Mouse (Mus musculus) forebrain, embryonic 15.5 days (tissue): ENCODE results near the gene Fgfbp3. TPM values are rescaled to one million over a fixed set of nuclear protein-coding genes. Genes with fewer than 3 reads are reported as not detected.
"Not testable (repeated sequence)": the region's sequence is repeated elsewhere in the genome, so short reads cannot be mapped to it uniquely, and the experiment has no call there.

ENCODE experiments used
- ATAC-seq: fragments of 200-750 bp; cut with Nextera tagmentation; replicated peaks from 2 replicates; pipeline ENCODE4 v1.8.0; 2017; ENCODE audit warnings: mild to moderate bottlenecking, moderate TSS enrichment, moderate library complexity
- H3K27ac ChIP-seq: fragments of 300-500 bp; sonication (generic); replicated peaks from 2 replicates; pipeline ENCODE4 v1.5.1; 2015; ENCODE audit warnings: mild to moderate bottlenecking, inconsistent platforms
- H3K27me3 ChIP-seq: fragments of 300-500 bp; sonication (generic); 2 replicates; pipeline ENCODE4 v1.6.1; 2015; ENCODE audit warnings: inconsistent platforms
- H3K36me3 ChIP-seq: fragments of 300-500 bp; sonication (generic); 2 replicates; pipeline ENCODE4 v1.6.1; 2015; ENCODE audit warnings: mild to moderate bottlenecking, inconsistent platforms
- H3K4me1 ChIP-seq: fragments of 300-500 bp; sonication (generic); 2 replicates; pipeline ENCODE4 v1.6.1; 2015; ENCODE audit warnings: inconsistent platforms
- H3K4me2 ChIP-seq: fragments of 300-500 bp; sonication (generic); replicated peaks from 2 replicates; pipeline ENCODE4 v1.6.1; 2015; ENCODE audit warnings: mild to moderate bottlenecking, inconsistent platforms
- H3K4me3 ChIP-seq: fragments of 300-500 bp; sonication (generic); 2 replicates; pipeline ENCODE4 v1.5.1; 2015; ENCODE audit warnings: mild to moderate bottlenecking, inconsistent platforms
- H3K9ac ChIP-seq: fragments of 300-500 bp; sonication (generic); replicated peaks from 2 replicates; pipeline ENCODE4 v1.6.1; 2015; ENCODE audit warnings: mild to moderate bottlenecking, inconsistent platforms
- H3K9me3 ChIP-seq: fragments of 300-500 bp; sonication (generic); 2 replicates; pipeline ENCODE4 v1.6.1; 2016; ENCODE audit warnings: inconsistent platforms
- WGBS: fragments of 180-500 bp; shearing (Covaris S2); methylation state at CpG from one replicate; pipeline ENCODE4 v1.1.7; 2015; ENCODE audit warnings: mixed read lengths; 5-methylcytosine and 5-hydroxymethylcytosine counted together
- polyA plus RNA-seq: library from polyadenylated mRNA; unstranded; fragments of >200 nt; fragmentation: Nextera tagmentation; extraction: Ambion mirVana; gene quantifications from 2 replicates; pipeline ENCODE4 v1.2.1, GENCODE M21; 2015

Fgfbp3 gene
- polyA plus RNA-seq, 1 experiment from 2014 or later, result 33.4 TPM

DNA sequence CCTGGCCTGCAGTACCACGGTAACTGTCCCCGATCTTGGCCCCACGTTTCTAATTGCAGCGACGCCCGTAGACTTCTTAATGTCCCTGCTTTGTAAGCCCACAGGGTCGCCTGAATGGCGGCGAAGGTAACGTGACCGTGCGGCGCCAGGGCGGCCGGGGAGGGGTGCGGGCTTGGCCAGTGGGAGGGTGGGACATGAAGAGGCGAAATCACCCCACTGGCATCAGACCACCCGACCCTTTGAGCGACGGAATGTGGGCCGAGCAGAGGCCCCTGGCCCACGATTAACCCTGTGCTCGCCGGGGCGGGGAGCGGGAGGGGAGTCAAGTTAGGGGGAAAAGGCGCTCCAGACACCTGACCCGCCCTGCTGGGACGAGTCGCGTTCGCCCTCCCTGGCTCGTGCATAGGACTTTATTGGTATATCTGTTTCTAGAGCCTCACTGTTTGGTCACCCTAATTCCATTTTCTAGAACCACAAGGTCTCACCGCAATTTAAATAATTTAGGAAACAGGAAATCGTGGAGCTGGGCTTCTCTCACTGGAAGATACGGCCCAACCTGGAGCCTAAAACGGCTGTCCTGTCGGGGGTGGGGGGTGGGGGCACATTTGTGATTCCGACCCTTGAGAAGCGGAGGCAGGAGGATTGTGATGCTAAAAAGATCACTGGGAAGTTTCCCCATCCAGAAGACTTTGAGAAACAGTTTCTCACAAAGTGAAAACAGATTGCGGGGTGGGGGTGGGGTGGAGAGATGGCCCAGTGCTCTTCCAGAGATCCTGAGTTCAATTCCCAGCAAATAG is 15.0 kb downstream of the Fgfbp3 start:
- Histone ChIP-seq H3K4me3 (peak overlapping the region; percentile 56), H3K36me3 (no peaks in the 10 kb centered on the region), H3K4me1 (peaks cover 12% of the 10 kb centered on the region), H3K4me2 (peak overlapping the region; percentile 80), H3K27me3 (no peaks in the 10 kb centered on the region), H3K9me3 (no peaks in the 10 kb centered on the region), H3K9ac (peak overlapping the region; percentile 66), H3K27ac (peak overlapping the region; percentile 71)
- WGBS, result under 1% methylated on average over 41 of the region's 41 CpGs
- ATAC-seq, result peak; percentile 88

DNA sequence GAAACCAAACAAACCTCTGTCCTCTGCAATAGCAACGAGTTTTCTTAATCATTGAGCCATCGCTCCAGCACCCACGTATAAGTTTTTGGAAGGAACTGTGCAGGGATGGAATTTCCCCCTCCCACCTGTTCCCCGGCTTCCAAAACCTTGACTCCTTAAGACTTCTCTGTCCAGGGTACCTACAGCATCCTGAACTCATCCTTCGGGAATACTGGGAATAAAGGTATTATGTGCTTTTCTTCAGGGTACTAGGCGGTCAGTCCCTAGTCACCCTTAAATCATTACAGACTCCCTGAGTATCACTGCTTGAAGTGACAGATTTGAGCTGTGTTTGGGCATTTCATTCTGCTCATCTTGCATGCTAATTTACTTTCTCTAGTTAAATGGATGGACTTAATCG is 16.0 kb downstream of the Fgfbp3 start:
- no peaks in the 10 kb centered on the region for H3K36me3 ChIP-seq
- peak overlapping the region; percentile 71 for H3K27ac ChIP-seq
- peak overlapping the region; percentile 80 for H3K4me2 ChIP-seq
- H3K9ac ChIP-seq, result peak overlapping the region; percentile 66; the same call in 1 of the 2 replicates
- H3K4me1 ChIP-seq, result peaks cover 12% of the 10 kb centered on the region
- H3K9me3 ChIP-seq, result no peaks in the 10 kb centered on the region
- ATAC-seq, result no peak
- peak overlapping the region; percentile 56 for H3K4me3 ChIP-seq
- 19% methylated on average over 7 of the region's 7 CpGs for WGBS
- no peaks in the 10 kb centered on the region for H3K27me3 ChIP-seq

DNA sequence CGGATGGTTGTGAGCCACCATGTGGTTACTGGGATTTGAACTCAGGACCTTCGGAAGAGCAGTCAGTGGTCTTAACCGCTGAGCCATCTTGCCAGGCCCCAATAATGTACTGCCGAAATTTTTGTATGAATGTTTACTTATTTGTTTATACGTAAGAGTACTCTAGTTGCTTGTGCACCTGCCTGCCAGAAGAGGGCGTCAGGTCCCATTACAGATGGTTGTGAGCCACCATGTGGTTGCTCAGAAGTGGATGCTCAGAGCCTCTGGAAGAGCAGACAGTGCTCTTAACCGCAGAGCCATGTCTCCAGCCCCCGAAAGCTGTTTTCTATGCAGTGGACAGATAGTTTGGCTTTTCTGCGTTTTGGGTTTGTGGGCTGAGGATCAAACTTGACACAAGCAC is 21.6 kb downstream of the Fgfbp3 start:
- no peak overlapping the region for H3K9ac ChIP-seq
- H3K27ac ChIP-seq, result no peak overlapping the region
- no peak overlapping the region for H3K4me2 ChIP-seq
- H3K4me1 ChIP-seq, result peaks cover 15% of the 10 kb centered on the region
- 41% methylated on average over 9 of the region's 9 CpGs for WGBS
- no peak overlapping the region for H3K4me3 ChIP-seq
- H3K9me3 ChIP-seq, result no peaks in the 10 kb centered on the region
- peaks cover 15% of the 10 kb centered on the region for H3K36me3 ChIP-seq
- H3K27me3 ChIP-seq, result no peaks in the 10 kb centered on the region
- ATAC-seq, result no peak

DNA sequence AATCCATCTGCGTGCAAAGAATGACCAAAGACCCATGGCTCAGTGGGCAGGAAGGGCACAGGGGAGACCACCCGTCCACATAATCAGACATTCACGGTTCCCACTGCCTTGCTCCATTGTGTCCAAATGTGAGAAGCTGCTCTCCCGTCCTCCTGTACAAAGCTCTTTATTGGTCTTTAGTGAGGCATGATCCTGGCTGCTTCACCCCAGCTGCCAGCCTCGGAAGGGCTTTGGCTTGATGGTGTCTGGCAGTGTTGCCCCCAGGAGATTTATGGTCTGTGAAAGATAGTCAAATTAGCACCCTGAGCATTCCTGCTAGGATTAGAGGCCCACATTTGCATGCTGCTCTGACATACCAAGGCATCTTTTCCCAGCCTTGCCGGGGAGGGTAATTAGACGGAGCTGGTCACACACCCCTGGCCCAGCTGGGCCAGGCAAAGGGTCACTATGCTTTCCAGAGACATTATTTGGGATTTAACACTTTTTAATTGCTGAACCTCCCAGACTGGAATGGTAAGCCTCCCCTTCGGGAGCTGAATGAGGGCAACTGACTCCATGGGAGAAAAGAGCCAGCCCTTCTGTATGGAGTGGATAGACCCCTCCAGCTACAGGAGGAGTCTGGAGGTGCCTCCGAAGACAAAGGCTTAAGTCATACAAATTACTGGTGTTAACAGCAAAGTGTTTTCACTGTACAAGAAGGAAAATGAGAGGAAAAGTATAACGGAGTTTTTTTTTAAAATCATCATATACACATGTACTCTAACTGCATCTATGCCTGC is 22.4 kb downstream of the Fgfbp3 start:
- no peak overlapping the region for H3K4me2 ChIP-seq

DNA sequence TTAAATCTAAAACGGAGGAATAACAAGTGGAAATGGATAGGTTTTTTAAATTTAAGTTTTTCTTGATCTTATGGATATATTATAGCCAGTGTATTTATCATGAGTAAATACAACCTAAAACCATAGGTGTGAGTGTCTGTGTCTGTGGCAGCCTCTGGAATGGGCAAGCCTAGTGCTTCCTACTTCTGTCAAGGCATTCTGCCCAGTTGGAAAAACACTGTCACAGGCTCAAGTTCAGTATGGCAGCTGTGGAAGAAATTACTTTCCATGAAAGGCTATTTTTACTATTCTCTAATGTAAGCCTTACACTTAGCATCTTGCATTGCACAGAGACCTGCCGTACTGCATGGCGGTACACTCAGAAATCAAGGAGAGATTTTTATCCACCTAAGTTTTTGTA is 27.7 kb downstream of the Fgfbp3 start:
- H3K4me1 ChIP-seq, result peaks cover 9% of the 10 kb centered on the region
- no peak for ATAC-seq
- no peaks in the 10 kb centered on the region for H3K9me3 ChIP-seq
- H3K36me3 ChIP-seq, result peaks cover 64% of the 10 kb centered on the region
- no peaks in the 10 kb centered on the region for H3K27me3 ChIP-seq
- WGBS, result 98% methylated on average over 3 of the region's 3 CpGs
- H3K9ac ChIP-seq, result no peak overlapping the region
- no peak overlapping the region for H3K4me3 ChIP-seq
- no peak overlapping the region for H3K4me2 ChIP-seq
- H3K27ac ChIP-seq, result no peak overlapping the region

More for the DNA sequence above, 22.4 kb downstream of the Fgfbp3 start:
- Histone ChIP-seq H3K36me3 (peaks cover 21% of the 10 kb centered on the region), H3K9ac (no peak overlapping the region), H3K27me3 (no peaks in the 10 kb centered on the region), H3K9me3 (no peaks in the 10 kb centered on the region), H3K4me1 (peaks cover 15% of the 10 kb centered on the region), H3K27ac (peak overlapping the region; percentile 59), H3K4me3 (no peak overlapping the region)
- peak; percentile 81 for ATAC-seq
- WGBS, result 4% methylated on average over 10 of the region's 10 CpGs

DNA sequence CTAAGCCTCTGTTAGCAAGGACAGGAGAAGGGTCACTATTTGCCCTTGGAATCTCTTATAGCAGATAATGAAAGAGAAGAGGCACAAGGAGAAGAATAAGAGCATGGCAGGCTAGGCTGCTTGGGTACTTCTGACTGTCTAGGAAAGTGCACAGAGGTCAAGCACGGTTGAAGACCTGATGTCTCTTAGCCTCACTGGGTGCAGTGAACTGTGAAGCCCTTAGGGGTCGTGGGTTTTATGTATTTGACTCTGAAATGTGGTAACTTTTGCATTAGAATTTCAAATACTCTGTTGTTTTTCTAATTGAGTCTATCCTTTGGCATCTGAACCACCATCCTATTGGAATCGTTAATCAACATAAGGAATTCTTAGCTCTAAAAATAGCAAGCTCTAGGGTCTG is 31.7 kb downstream of the Fgfbp3 start:
- no peak overlapping the region for H3K9ac ChIP-seq
- whole genome bisulfite sequencing, result 74% methylated on average over 3 of the region's 3 CpGs
- no peak overlapping the region for H3K27ac ChIP-seq
- H3K27me3 ChIP-seq, result no peaks in the 10 kb centered on the region
- H3K4me3 ChIP-seq, result no peak overlapping the region
- H3K36me3 ChIP-seq, result peaks cover 85% of the 10 kb centered on the region
- no peak for ATAC-seq
- H3K4me2 ChIP-seq, result no peak overlapping the region
- no peaks in the 10 kb centered on the region for H3K9me3 ChIP-seq
- no peaks in the 10 kb centered on the region for H3K4me1 ChIP-seq

DNA sequence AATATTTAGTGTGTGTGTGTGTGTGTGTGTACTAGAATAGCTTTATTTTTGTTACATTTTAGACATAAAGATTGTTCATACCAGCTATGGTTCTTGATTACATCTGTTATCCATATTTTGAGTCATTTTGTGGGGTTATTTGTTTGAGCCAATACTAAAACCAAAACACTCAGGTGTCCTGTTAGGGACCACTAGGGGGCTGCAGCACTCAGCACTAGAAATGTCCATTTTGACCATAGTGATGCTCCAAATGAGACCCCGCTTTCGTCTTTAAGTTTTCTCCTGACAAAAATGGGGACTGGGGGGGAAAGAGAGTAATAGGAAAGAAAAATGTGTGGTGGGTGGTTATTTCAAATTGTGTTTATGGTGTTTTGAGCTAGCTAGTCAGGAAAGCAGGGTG is 33.1 kb downstream of the Fgfbp3 start:
- Histone ChIP-seq H3K4me3 (no peak overlapping the region), H3K36me3 (peaks cover 87% of the 10 kb centered on the region), H3K9ac (no peak overlapping the region), H3K27me3 (no peaks in the 10 kb centered on the region), H3K27ac (no peak overlapping the region), H3K9me3 (no peaks in the 10 kb centered on the region), H3K4me2 (no peak overlapping the region), H3K4me1 (no peaks in the 10 kb centered on the region)
- ATAC-seq, result no peak
- 53% methylated on average over 2 of the region's 2 CpGs for WGBS

DNA sequence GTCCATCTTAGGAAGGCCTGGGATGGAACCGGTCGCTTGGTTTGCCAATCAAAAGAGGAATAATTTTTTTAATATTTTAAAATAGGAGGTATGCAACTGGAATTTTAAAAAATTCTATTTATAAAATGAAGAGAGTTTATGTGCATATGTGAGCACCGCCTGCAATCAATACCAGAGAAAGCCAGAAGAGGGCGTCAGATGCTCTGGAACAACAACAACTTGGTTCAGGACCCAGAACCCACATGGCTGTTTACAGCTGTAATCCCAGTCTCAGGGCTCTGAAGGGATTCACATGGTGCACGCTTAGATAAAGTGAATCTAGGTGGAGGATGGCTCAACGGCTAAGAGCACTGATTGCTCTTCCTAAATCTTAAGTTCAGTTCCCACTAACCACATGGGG is 36.3 kb downstream of the Fgfbp3 start:
- Histone ChIP-seq H3K4me2 (no peak overlapping the region), H3K27me3 (no peaks in the 10 kb centered on the region), H3K9me3 (no peaks in the 10 kb centered on the region), H3K4me1 (peaks cover 3% of the 10 kb centered on the region; the same call in 1 of the 2 replicates), H3K9ac (no peak overlapping the region), H3K36me3 (peaks cover 83% of the 10 kb centered on the region), H3K27ac (no peak overlapping the region), H3K4me3 (no peak overlapping the region)
- whole genome bisulfite sequencing, result 76% methylated on average over 6 of the region's 6 CpGs
- ATAC-seq, result no peak

DNA sequence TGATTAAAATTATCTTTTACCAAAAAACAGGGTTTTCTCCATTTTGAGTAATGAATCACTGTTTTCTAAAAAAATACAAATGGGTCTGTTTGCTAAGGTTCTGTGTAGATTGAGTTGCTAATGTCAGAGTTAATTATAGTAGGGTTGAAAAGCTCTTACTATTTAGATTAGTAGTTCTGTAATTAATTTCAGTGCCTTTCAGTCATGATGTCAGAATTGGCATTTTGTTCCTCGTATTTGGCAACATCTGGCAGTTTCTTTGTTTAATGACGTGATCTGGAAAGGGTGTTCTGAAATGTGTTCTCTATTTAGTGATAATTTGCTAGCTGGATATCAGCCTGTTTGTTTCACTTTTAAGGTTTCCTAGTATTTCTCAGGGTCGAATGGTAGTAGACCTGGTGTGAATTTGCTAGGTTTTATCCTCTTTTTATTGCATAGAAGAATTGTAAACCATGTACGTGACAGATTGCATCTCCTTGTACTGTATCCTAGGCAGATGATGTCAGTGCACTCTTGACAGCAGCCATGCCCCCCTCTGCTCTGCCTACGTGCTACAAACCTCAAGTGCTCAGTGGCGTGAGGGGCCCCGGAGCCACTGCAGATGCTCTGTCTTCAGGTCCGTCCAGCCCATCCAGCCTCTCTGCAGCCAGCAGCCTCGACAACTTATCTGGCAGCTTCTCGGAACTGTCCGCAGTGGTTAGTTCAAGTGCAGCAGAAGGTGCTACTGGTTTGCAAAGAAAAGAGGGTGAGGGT is 40.5 kb downstream of the Fgfbp3 start:
- no peak overlapping the region for H3K4me2 ChIP-seq
- peaks cover 3% of the 10 kb centered on the region; the same call in 1 of the 2 replicates for H3K4me1 ChIP-seq
- H3K9ac ChIP-seq, result no peak overlapping the region
- no peaks in the 10 kb centered on the region for H3K9me3 ChIP-seq
- H3K4me3 ChIP-seq, result no peak overlapping the region
- H3K36me3 ChIP-seq, result peaks cover 84% of the 10 kb centered on the region
- 62% methylated on average over 11 of the region's 11 CpGs for WGBS
- 0 out of 2 replicates have a peak, but pooled peaks have one; percentile 26 for ATAC-seq
- H3K27me3 ChIP-seq, result no peaks in the 10 kb centered on the region
- H3K27ac ChIP-seq, result 0 out of 2 replicates have a peak overlapping the region, but pooled peaks have one; percentile 28

DNA sequence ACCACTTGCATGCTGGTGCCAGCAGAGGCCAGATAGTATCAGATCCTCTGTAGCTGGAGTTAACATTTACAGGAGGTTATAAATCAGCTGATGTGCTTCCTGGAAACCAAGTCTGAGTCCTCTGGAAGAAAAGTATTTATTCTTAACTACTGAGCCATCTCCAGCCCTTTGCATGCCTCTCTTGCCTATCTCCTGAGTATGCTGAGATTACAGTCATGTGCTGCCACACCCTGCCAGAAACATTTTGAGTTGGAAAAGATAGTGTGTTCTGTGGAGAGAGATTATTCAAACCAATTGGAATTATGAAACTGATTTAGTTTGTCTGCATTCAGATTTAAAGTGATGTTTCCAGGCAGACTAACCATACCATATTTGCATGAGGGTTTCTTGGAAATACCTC is 42.1 kb downstream of the Fgfbp3 start:
- H3K4me3 ChIP-seq, result no peak overlapping the region
- no peaks in the 10 kb centered on the region for H3K27me3 ChIP-seq
- no peak for ATAC-seq
- H3K4me1 ChIP-seq, result peaks cover 3% of the 10 kb centered on the region; the same call in 1 of the 2 replicates
- no peaks in the 10 kb centered on the region for H3K9me3 ChIP-seq
- H3K4me2 ChIP-seq, result no peak overlapping the region
- no peak overlapping the region for H3K9ac ChIP-seq
- no peak overlapping the region for H3K27ac ChIP-seq
- peaks cover 82% of the 10 kb centered on the region for H3K36me3 ChIP-seq

DNA sequence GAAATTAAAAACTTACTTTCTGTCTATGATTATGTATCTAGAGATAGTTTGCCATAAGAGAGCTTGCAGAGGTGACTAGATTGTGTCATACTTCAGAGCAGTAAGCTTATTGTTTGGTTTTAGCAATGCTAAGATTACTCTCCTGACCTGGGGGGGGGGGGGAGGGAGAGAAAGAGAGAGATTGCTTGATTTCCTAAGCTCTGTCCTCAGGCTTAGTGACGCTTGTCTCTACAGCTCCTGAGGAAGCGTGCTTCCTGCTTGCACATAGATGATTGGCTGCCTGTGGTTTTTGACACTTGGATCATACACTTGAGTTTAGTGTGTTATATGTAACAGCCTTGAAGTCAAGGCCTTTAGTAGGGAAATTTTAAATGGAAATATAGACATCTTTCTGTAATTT is 44.8 kb downstream of the Fgfbp3 start:
- Histone ChIP-seq H3K36me3 (peaks cover 74% of the 10 kb centered on the region), H3K4me3 (no peak overlapping the region), H3K9ac (no peak overlapping the region), H3K4me2 (no peak overlapping the region), H3K4me1 (peaks cover 3% of the 10 kb centered on the region; the same call in 1 of the 2 replicates), H3K27ac (no peak overlapping the region), H3K9me3 (no peaks in the 10 kb centered on the region), H3K27me3 (no peaks in the 10 kb centered on the region)
- no peak for ATAC-seq
- WGBS, result 86% methylated on average over 2 of the region's 2 CpGs

DNA sequence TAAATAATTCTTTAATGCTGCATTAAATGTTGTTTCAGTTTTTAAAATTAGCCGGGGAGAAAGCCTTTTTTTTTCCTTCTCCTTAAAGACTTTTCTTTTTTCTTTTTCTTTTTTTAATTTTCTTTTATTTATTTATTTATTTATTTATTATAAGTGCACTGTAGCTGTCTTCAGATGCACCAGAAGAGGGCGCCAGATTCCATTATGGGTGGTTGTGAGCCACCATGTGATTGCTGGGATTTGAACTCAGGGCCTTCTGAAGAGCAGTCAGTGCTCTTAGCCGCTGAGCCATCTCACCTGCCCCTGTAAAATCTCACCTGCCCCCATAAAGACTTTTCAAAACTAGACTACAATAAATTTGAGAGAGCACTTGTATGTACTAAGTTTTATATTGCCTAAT is 50.7 kb downstream of the Fgfbp3 start:
- not testable (repeated sequence) for H3K27ac ChIP-seq, H3K4me2 ChIP-seq, H3K4me1 ChIP-seq, ATAC-seq, H3K9ac ChIP-seq, H3K27me3 ChIP-seq, H3K9me3 ChIP-seq, H3K4me3 ChIP-seq
- H3K36me3 ChIP-seq, result peaks cover 71% of the 10 kb centered on the region
- WGBS, result 84% methylated on average over 3 of the region's 3 CpGs
